Mouse (Mus musculus) kidney, postnatal 25 days (tissue): ENCODE data around the gene Tns2.
A peak's percentile ranks its signal among the peaks of the same experiment; 100 is the strongest.
"Not testable (repeated sequence)": the region's sequence is repeated elsewhere in the genome, so short reads cannot be mapped to it uniquely, and the experiment has no call there.

Source experiments
- DNase-seq, 2 experiments: peaks; one replicate each; pipeline ENCODE4 v3.0.0; 2021; ENCODE audit warnings: mixed read lengths in 2 of 2

Gene Tns2

DNA sequence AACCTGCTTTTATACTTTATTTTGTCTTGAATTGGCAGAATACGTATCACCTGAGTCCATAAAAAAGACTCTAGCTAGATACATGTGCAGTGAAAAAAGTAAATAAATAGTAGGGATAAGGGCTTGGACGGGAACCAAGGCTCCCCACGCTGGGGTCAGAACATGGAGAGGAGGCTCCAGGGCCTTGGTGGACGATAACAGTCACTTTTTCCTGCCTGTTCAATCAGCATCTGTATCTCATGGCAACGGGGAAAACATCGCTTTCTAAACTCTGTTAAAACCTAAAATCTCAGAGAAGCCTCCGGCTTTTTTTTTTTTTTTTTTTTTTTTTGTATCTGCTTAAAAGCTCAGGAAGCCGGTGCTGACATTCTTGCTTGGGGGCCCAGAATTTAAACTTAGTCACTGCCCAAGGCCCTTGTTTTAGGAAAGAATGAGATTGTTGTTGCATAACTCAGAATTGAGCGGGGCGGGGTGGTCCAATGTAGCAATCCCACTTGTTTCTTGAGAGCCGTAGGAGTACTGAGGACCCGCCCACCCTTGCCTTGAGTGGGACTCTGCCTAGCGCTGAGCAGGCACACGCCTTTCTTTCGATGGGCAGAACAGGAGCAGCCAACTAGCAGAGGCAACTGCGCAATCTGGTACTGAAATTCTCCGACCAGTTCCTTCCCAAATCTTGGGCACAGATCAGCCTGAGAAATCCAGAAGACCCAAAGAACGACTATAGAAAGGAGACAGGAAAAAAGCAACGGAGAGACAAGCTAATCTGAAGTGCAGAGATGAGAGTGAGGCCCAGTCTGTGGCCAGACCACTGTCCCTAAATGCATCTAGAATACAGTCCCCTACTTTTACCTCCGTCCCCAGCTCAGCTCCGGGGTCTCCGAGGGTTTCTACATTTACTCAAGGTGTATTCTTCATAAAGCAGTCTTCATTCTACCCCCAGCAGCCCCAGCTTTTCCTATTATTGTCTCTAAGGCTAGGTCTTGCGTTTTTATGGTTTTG is 43.0 kb downstream of the Tns2 start:
- DNase-seq = peak in 1 of 2 experiments; percentile 49

DNA sequence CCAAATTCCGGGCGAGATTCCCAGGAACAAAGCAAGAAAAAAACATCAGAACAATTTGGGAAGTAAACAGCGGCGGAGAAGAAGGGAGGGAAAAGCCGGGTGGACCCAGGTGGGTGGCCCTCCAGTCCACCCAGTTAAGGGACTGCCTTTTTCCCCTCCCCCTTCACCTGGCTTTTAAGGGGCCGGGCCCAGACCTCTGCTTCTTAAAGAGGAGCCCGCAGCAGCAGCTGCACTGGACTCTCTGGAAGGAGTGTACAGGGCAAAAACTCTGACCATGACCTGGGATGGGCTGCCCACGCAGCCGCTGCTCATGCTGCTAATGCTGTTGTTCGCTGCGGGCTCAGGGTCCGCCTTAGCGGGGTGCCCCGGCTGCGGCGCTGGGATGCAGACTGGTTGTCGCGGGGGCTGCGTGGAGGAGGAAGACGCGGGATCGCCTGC is 44.1 kb downstream of the Tns2 start, which contains the start of gene Igfbp6:
TSS of gene Igfbp6 (plus strand) at position 89 of the 438 bp plus-strand sequence.
- DNase-seq = no peak

DNA sequence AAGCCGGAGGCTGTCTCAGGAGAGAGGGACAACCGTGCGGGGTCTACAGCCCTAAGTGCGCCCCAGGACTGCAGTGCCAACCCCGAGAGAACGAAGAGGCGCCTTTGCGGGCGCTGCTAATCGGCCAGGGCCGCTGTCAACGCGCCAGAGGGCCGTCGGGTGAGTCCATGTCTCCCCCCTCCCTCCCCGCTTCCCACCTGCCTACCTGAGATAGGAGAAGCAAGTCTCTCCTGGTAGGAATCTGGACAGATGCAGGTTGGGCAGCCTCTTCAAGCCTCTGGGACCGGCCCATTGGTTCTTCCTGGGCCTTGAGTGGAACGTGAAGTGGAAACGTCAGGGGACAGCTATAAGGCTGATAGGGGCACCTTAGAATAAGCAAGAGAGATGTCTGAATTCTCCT is 44.5 kb downstream of the Tns2 start:
- DNase-seq = no peak

DNA sequence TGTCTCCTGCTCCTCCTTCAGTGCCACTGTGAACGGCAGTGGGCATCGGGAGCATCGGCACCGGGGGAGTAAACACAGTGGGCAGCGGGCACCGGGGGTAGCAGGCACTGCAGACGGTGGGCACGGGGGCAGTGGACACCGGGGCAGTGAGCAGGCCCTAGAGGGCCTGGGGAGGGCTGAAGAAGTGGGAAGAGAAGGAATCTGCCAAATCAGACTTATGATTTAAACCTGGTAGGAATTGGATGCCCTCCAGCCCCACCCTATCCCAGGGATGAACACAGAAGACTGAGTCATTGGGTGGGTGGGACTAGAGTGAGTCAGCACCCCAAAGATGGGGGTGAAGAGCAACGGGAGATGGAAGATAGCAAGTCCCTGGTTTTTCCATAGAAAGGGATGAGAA is 45.1 kb downstream of the Tns2 start:
- no peak for DNase-seq

DNA sequence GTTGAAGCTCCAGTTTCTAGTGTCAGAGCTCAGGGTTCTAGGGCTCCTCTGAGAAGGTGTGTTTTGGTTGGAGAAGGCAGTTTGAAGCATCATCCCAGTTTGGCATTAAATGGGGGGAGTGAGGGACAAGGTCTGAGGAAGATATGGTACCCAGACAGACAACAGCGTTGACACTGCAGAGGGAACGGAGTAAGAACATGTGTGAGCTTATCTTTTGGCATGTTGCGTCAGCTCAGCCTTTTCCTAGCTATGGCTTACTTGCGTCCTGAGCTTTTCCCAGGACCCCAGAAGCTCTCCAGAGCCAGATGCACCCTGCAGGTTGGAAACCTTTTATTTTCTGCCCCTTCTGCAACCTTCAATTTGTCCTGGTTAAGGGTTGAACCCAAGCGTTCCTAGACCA is 45.9 kb downstream of the Tns2 start:
- no peak for DNase-seq

DNA sequence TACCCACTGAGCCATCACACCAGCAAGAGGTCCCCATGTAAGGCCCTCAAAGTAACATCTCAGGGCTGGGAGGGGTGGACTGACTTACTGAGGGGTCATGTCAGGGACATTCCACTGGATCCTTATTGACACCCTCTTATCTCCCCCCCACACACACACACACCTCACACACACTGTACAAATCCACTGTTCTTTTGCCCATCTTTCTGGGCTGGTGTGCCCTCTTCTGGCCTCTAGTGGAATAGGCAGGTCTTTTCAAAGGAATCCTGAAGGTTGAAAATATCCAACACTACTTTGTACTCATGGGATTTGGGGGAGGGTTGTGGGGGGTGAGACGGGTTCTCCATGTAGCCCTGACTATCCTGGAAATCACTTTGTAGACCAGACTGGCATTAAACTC is 46.7 kb downstream of the Tns2 start:
- peak; percentile 55 to 73 for DNase-seq

DNA sequence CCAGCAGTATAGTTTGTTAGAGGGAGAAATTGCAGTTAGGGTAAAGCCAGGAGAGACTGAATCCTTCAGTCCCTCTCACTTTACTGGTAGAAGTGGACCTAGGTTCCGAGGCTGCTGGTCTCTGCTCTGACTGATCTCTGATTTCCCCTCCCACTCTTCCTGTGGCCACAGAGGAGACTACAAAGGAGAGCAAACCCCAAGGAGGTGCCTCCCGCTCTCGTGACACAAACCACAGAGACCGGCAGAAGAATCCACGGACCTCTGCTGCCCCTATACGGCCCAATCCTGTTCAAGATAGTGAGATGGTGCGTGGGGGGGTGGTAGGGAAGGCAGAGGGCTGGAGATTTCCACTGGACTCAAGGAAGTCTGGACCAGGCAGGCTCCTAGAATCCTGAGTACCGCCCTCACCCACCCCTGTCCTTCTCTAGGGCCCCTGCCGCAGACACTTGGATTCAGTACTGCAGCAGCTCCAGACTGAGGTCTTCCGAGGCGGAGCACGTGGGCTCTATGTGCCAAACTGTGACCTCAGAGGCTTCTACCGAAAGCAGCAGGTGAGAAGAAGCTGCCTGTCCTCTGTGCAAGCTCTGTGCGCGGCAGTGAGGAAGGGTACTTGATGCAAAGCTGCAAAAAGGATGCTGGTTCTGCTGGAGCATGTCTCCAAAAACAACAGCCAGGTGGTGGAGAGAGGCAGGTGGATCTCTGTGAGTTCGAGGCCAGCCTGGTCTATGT is 47.6 kb downstream of the Tns2 start:
- peak in 1 of 2 experiments; percentile 43 for DNase-seq

DNA sequence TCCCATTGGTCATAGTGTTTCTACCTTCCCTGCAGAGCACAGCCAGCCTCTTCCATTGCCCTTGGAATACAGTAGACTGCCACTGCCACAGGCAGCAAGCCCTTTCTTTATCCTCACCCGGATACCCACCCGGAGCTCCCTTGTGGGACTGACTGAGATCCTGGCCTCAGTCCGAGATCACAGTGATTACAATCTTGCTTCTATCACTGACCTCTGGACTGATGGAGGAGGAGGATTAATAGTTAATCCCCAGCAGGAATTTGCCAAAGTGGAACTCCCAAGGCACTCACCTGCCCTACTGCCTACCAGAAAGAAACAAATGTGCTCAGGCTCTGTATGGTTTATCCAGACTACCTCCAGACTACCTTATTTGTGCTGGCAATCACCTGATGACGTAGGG is 49.3 kb downstream of the Tns2 start:
- DNase-seq = peak; percentile 41 to 43

DNA sequence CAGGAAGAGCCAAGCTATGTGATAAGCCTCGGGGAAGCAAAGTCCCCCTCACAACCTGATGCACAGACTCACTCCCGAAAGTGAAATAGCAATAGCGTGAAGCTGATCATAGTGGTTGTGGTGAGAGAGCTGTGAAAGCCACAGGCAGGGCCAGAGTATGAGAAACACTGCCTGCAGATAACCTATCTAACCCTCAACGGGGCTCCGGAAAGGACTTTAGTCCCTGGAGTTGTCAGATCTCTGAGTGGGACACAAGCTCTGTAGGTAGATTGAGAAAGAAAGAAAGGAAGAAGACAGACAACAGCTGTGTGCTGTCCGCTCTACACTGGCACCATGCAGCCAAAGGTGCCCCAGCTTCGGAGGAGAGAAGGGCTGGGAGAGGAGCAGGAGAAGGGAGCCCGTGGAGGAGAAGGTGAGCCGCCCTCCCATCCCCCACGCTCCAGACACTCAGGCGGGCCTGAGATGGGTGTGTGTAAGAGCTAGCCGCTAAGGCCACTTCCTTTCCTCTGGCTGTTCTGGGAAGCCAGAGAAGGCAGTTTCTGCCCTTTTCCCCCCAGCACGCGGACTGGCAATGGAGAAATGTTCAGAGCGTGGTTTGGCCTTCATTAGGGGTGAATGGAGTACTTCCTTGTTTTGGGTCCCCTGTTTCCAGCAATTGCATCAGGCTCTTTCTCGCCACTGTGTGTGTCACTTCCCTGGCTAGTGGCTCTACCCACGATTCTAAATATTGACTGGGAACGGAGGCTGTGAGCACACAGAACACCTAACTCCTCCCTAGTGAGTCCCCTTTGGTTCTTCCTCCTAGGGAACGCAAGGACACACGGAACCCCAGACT is 50.3 kb downstream of the Tns2 start, which contains the start of gene Soat2:
TSS of gene Soat2 (plus strand) at position 226 of the 835 bp plus-strand sequence.
- peak; percentile 55 to 71 for DNase-seq

DNA sequence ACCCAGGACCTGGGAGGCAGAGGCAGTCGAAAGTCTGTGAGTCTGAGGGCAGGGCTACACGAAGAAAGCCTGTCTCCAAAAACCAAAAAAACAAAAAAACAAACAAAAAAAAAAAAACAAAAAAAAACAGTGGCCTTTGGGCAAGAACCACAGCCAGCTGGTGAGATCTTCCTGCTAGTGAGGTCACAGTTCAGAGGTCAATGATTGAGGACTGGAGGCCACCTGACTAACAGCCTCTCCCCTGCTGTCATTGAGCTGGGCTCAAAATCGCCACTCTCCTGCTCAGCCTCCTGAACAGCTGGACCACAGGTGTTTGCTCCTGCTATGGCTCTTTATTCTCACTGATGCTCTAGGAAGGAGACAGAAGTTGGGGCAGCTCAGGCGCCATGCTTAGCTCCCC is 52.4 kb downstream of the Tns2 start:
- peak in 1 of 2 experiments; percentile 39 for DNase-seq

DNA sequence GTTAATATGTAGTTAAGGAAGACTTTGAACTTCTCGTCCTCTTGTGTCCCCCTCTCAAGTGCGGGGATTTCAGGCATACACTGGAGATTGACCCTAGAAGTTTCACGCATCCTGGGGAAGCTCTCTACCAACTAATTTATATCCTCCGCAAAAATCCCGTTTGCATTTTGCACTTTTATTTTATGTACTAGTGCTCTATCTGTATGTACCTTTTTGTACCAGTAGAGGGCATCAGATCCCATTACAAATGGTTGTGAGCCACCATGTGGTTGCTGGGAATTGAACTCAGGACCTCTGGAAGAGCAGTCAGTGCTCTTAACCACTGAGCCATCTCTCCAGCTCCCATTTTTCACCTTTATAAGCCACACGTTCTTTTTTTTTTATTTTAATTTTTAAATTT is 54.8 kb downstream of the Tns2 start:
- not testable (repeated sequence) for DNase-seq

DNA sequence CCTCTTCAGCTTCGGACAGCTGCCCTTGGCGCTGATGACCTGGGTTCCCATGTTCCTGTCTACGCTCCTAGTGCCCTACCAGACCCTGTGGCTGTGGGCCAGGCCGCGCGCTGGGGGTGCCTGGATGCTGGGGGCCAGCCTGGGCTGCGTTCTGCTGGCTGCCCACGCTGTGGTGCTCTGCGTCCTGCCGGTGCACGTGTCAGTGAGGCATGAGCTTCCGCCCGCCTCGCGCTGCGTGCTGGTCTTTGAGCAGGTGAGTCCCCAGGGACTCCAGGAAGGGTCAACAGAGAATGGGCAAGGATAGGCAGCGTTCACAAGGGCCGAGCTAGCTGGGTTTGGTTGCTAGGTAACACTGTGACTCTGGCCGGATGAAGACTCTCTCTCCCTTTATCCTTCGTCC is 56.6 kb downstream of the Tns2 start:
- DNase-seq = peak in 1 of 2 experiments; percentile 47

DNA sequence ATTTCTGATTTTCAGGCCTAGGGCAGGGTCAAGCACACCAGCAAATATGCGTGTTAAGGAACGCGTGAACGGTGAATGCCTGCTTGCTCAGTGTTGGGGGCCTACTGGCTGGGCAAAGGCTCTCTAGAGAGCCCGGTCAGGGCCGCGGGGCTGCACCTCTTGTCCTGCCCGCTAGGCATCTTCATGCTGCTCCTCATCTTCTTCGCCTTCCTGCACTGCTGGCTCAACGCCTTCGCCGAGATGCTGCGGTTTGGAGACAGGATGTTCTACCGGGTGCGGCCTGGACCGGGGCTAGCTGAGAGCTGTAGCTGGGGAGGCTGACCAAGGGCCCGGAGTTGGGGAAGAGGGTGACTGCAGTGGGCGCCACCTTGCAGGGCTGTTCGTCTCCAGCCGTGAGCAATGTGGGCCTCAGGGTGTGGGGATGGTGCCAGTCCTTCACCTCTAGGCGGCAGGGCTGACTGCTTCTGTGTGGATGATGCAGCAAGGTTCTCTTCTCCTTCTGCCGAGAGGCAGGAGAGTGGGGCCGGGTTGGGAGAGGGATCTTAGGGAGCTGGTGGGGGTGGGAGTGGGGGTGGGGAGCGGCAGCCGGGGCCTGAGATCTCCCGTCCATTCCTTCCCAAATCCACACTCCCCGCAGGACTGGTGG is 60.3 kb downstream of the Tns2 start:
- DNase-seq = peak in 1 of 2 experiments; percentile 36

DNA sequence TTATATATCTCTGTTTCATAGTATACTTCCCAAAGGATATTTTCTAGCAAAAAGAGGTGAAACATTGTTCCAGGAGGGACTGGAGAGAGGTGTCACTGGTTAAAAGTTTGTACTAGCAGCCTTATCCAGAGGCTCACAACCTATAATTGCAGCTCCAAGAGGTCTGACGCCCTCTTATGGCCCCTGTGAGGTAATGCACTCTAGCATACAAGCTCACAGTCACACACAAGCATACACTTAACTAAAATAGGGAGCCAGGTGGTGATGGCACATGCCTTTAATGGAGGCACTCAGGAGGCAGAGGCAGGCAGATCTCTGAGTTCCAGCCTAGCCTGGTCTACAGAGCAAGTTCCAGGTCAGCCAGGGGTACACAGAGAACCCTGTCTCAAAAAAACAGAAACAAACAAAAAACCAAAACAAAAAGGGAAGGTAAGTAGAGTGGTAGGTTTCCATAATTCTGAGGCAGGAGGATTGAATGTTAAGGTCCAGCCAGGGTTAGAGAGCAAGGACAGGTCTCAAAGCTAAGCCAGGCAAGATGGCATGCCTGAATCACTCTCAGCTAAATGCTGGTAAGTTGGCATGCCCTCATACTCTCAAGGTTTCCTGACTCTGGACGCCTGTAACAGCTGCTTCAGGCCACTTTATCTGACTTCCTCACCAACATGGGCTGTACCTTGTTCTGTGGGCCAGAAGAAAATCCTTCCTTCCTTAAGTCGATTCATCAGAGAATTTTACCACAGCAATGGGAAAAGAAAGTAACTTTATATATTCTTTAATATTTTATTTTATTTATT is 63.9 kb downstream of the Tns2 start:
- no peak for DNase-seq

DNA sequence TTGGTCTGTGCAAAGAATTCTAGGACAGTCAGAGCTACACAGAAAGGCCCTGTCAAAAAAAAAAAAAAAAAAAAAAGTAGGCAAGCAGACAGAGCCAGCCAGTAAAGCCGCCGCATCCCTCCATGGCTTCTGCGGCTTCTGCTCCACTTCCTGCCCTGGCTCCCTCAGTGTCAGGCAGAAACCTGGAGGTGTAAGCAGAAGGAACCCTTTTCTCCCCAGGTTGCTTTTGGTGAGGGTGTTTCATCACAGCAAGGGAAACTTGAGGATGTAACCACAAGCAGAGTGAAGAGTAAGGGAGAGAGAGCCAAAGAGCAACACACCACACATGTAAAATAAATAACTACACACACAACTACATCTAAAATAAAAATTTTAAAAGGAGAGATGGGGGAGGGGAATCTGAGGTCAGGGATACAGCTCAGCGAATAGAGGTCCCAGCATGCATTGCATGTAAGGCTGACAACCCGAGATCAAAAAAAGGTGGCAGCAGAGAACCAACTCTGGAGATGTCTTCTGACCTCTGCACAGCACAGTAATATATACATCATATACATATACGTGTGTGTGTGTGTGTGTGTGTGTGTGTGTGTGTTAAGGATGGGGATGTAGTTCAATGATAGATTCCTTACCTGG is 65.4 kb downstream of the Tns2 start:
- DNase-seq = peak in 1 of 2 experiments; percentile 16
